In the genomic region with DNA sequence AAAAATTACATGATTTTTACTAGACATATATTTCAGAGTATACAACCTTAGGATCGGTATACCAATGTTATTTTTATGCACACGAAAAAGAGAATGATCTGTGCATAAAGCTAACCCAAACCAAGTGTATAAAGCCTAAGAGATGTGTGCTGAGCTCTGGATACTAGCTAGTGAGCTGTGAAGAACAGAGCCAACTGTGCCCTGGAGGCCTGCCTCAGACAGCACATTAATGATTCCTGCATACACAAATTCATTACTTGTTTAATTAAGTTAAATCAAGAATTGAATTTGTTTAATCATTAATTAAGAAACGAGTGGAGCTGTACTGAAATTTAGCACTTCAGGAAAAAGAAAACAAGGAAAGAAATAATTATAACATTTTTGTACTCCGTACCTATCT, we compare ENCODE assay signal across 23 mouse cellular contexts.
A peak's percentile ranks its signal among the peaks of the same experiment; 100 is the strongest.
DNase-seq lines count a peak whose midpoint lies in the region; ATAC-seq and TF ChIP-seq lines count a peak whose summit lies in the region.
"Had no signal": no experiment of that assay in that cellular context is flagged by ENCODE, and none has a peak within 500 bp of the region (broad histone marks: within the 10 kb centered on the region; RNA-seq: fewer than 3 reads in every experiment).

No protein-coding gene starts in this region.

- no peak overlapping the region for H3K4me3 ChIP-seq in hindbrain, postnatal 0 days (ENCODE audit: low read length)
- H3K4me3 ChIP-seq in hindbrain, embryonic 11.5 days (ENCODE audit: low read depth, low read length) = no peak overlapping the region
- H3K4me3 ChIP-seq in kidney, adult 2 months (ENCODE audit: insufficient read depth, low read depth, low read length) = no peak overlapping the region
- H3K4me3 ChIP-seq in kidney, embryonic 15.5 days (replicated peaks) = no peak overlapping the region
- no peak overlapping the region for H3K4me3 ChIP-seq in midbrain, embryonic 11.5 days (ENCODE audit: low read depth, low read length)
- H3K4me3 ChIP-seq: forebrain, embryonic 10.5 days; forebrain, embryonic 13.5 days; gastrocnemius, adult 2 months; hindbrain, embryonic 13.5 days had no signal

- H3K9me3 ChIP-seq in hindbrain, postnatal 0 days (ENCODE audit: low read length) = no peaks in the 10 kb centered on the region
- no peaks in the 10 kb centered on the region for H3K9me3 ChIP-seq in hindbrain, embryonic 11.5 days (ENCODE audit: control insufficient read depth, low read length)
- H3K9me3 ChIP-seq in kidney, embryonic 15.5 days (replicated peaks) = no peaks in the 10 kb centered on the region
- H3K9me3 ChIP-seq in midbrain, embryonic 11.5 days (ENCODE audit: control insufficient read depth, low read length) = no peaks in the 10 kb centered on the region
- H3K9me3 ChIP-seq: forebrain, embryonic 10.5 days; forebrain, embryonic 13.5 days; hindbrain, embryonic 13.5 days had no signal

- H3K27ac ChIP-seq in hindbrain, postnatal 0 days = no peak overlapping the region
- no peak overlapping the region for H3K27ac ChIP-seq in hindbrain, embryonic 11.5 days (ENCODE audit: low read depth, low read length)
- no peak overlapping the region for H3K27ac ChIP-seq in kidney, adult 2 months (ENCODE audit: insufficient read depth, low read depth, low read length)
- H3K27ac ChIP-seq in kidney, embryonic 15.5 days = no peak overlapping the region
- H3K27ac ChIP-seq in midbrain, embryonic 11.5 days (ENCODE audit: low read depth, low read length) = no peak overlapping the region
- H3K27ac ChIP-seq: forebrain, embryonic 10.5 days; forebrain, embryonic 13.5 days; gastrocnemius, adult 2 months; hindbrain, embryonic 13.5 days had no signal

- peak; percentile 17 for DNase-seq in hindbrain, postnatal 0 days (ENCODE audit: low spot score)
- no peak for DNase-seq in hindbrain, embryonic 11.5 days (ENCODE audit: low spot score)
- peak; percentile 54 for DNase-seq in kidney, adult 2 months
- DNase-seq in kidney, postnatal 25 days = peak; percentile 44 to 55
- no peak for DNase-seq in midbrain, embryonic 11.5 days (ENCODE audit: low spot score, missing footprints)
- DNase-seq: adrenal gland, adult 8-10 months; adrenal gland, postnatal 25 days; cerebellum, adult 11-12 months; cerebellum, adult 8-10 months; cerebellum, postnatal 10 days; cerebellum, postnatal 36 days; embryo, embryonic 11 days; gastrocnemius, adult 2 months; gastrocnemius, postnatal 14 days; heart, adult 11 months had no signal

- no peaks in the 10 kb centered on the region for H3K4me1 ChIP-seq in hindbrain, postnatal 0 days (ENCODE audit: insufficient read depth, low read length)
- H3K4me1 ChIP-seq in hindbrain, embryonic 11.5 days (replicated peaks; ENCODE audit: control insufficient read depth, insufficient read depth, low read length) = no peaks in the 10 kb centered on the region
- no peaks in the 10 kb centered on the region for H3K4me1 ChIP-seq in kidney, adult 2 months (ENCODE audit: control insufficient read depth, insufficient read depth, low read length)
- H3K4me1 ChIP-seq in kidney, embryonic 15.5 days = no peaks in the 10 kb centered on the region
- H3K4me1 ChIP-seq in midbrain, embryonic 11.5 days (ENCODE audit: control insufficient read depth, insufficient read depth, low read length) = 0 out of 2 replicates have a peak, but pooled peaks cover 2% of the 10 kb centered on the region

- no peak for TF ChIP-seq POLR2A in kidney, adult 2 months (IDR thresholded peaks at IDR 0.05; ENCODE audit: low read depth, low read length)

- H3K27me3 ChIP-seq in hindbrain, postnatal 0 days (ENCODE audit: insufficient read depth, low read length) = no peaks in the 10 kb centered on the region
- no peaks in the 10 kb centered on the region for H3K27me3 ChIP-seq in hindbrain, embryonic 11.5 days (ENCODE audit: control insufficient read depth, insufficient read depth, low read length)
- H3K27me3 ChIP-seq in kidney, adult 2 months (replicated peaks; ENCODE audit: control insufficient read depth, insufficient read depth, low read length) = no peaks in the 10 kb centered on the region
- H3K27me3 ChIP-seq in kidney, embryonic 15.5 days = no peaks in the 10 kb centered on the region
- no peaks in the 10 kb centered on the region; the same call in 1 of the 2 replicates for H3K27me3 ChIP-seq in midbrain, embryonic 11.5 days (ENCODE audit: control insufficient read depth, insufficient read depth, low read length)
- H3K27me3 ChIP-seq: forebrain, embryonic 13.5 days had no signal

- H3K4me2 ChIP-seq in hindbrain, postnatal 0 days (ENCODE audit: low read depth, low read length) = no peak overlapping the region
- H3K4me2 ChIP-seq in hindbrain, embryonic 11.5 days (replicated peaks; ENCODE audit: low read depth, low read length) = no peak overlapping the region
- H3K4me2 ChIP-seq in kidney, embryonic 15.5 days = no peak overlapping the region
- H3K4me2 ChIP-seq in midbrain, embryonic 11.5 days = no peak overlapping the region
- H3K4me2 ChIP-seq: forebrain, embryonic 13.5 days; heart, embryonic 11.5 days; hindbrain, embryonic 13.5 days had no signal

- no peak overlapping the region for H3K9ac ChIP-seq in hindbrain, postnatal 0 days (replicated peaks; ENCODE audit: low read length)
- H3K9ac ChIP-seq in hindbrain, embryonic 11.5 days (ENCODE audit: low read depth, low read length) = no peak overlapping the region
- H3K9ac ChIP-seq in kidney, embryonic 15.5 days = no peak overlapping the region
- H3K9ac ChIP-seq in midbrain, embryonic 11.5 days (ENCODE audit: low read length) = no peak overlapping the region
- H3K9ac ChIP-seq: forebrain, embryonic 13.5 days; hindbrain, embryonic 13.5 days had no signal

- H3K36me3 ChIP-seq in hindbrain, postnatal 0 days (ENCODE audit: insufficient read depth, low read length) = no peaks in the 10 kb centered on the region
- no peaks in the 10 kb centered on the region for H3K36me3 ChIP-seq in hindbrain, embryonic 11.5 days (ENCODE audit: control insufficient read depth, insufficient read depth, low read length)
- no peaks in the 10 kb centered on the region for H3K36me3 ChIP-seq in kidney, adult 2 months (ENCODE audit: control insufficient read depth, insufficient read depth, low read length)
- H3K36me3 ChIP-seq in kidney, embryonic 15.5 days = no peaks in the 10 kb centered on the region
- H3K36me3 ChIP-seq in midbrain, embryonic 11.5 days (ENCODE audit: control insufficient read depth, insufficient read depth, low read length) = no peaks in the 10 kb centered on the region
- H3K36me3 ChIP-seq: forebrain, embryonic 10.5 days; hindbrain, embryonic 13.5 days had no signal

- WGBS in hindbrain, postnatal 0 days = 82% methylated on average over 4 of the region's 4 CpGs
- 86% methylated on average over 4 of the region's 4 CpGs for WGBS in hindbrain, embryonic 11.5 days
- WGBS in kidney, adult 2 months = 40% methylated on average over 4 of the region's 4 CpGs
- WGBS in kidney, embryonic 15.5 days = 66% methylated on average over 4 of the region's 4 CpGs
- WGBS in midbrain, embryonic 11.5 days = 84% methylated on average over 4 of the region's 4 CpGs

- ATAC-seq in hindbrain, postnatal 0 days = no peak
- ATAC-seq in hindbrain, embryonic 11.5 days (ENCODE audit: low FRiP score) = no peak
- ATAC-seq in kidney, embryonic 15.5 days (replicated peaks; ENCODE audit: low FRiP score) = no peak
- no peak for ATAC-seq in midbrain, embryonic 11.5 days (ENCODE audit: low FRiP score)
- ATAC-seq: activated CD4-positive, CD25-positive, alpha-beta regulatory T cell, adult 4 months; forebrain, embryonic 13.5 days; forebrain, embryonic 16.5 days; hindbrain, embryonic 16.5 days had no signal

- TF ChIP-seq CTCF in hindbrain, postnatal 0 days (IDR thresholded peaks at IDR 0.05; ENCODE audit: low read depth) = no peak
- no peak for TF ChIP-seq CTCF in kidney, adult 2 months (conservative IDR thresholded peaks at IDR 0.05; ENCODE audit: insufficient read depth, insufficient read length, low read depth, low read length)

Comparison
In these comparisons a context has a peak if more than half of its experiments do, and no peak if none do; other contexts are left out.
1. DNase-seq: peak in hindbrain, postnatal 0 days (single experiment), kidney, adult 2 months (single experiment) and kidney, postnatal 25 days (2 of 2); none in hindbrain, embryonic 11.5 days (single experiment) and midbrain, embryonic 11.5 days (single experiment).